Mouse (Mus musculus) forebrain, embryonic 14.5 days (tissue): ENCODE measurements around the gene Cfap44. TPM values are rescaled to one million over a fixed set of nuclear protein-coding genes. Genes with fewer than 3 reads are reported as not detected.

Experiments
- ATAC-seq: fragments of 200-750 bp; cut with Nextera tagmentation; 2 replicates; pipeline ENCODE4 v1.8.0; 2017; ENCODE audit warnings: mild to moderate bottlenecking, moderate library complexity
- DNase-seq: peaks from one replicate; pipeline ENCODE4 v3.0.0-alpha.2; 2015; ENCODE audit warnings: low spot score
- H3K27ac ChIP-seq: fragments of 300-500 bp; sonication (generic); 2 replicates; pipeline ENCODE4 v1.5.1; 2014; ENCODE audit warnings: low read depth, mild to moderate bottlenecking, control low read depth, low read length, moderate library complexity
- H3K27me3 ChIP-seq: fragments of 300-500 bp; sonication (generic); replicated peaks from 2 replicates; pipeline ENCODE4 v1.6.1; 2014; ENCODE audit warnings: low read length, control low read depth, mixed read lengths; ENCODE audit not compliant: control insufficient read depth, insufficient read depth
- H3K36me3 ChIP-seq: fragments of 300-500 bp; sonication (generic); 2 replicates; pipeline ENCODE4 v1.6.1; 2014; ENCODE audit warnings: low read length, control low read depth; ENCODE audit not compliant: control insufficient read depth, insufficient read depth
- H3K4me1 ChIP-seq: fragments of 300-500 bp; sonication (generic); 2 replicates; pipeline ENCODE4 v1.6.1; 2014; ENCODE audit warnings: antibody characterized with exemption, low read length, control low read depth; ENCODE audit not compliant: control insufficient read depth, insufficient read depth
- H3K4me2 ChIP-seq: fragments of 300-500 bp; sonication (generic); 2 replicates; pipeline ENCODE4 v1.6.1; 2014; ENCODE audit warnings: mild to moderate bottlenecking, control low read depth, low read length
- H3K4me3 ChIP-seq: fragments of 300-500 bp; sonication (generic); 2 replicates; pipeline ENCODE4 v1.5.1; 2014; ENCODE audit warnings: low read depth, low read length, control low read depth
- H3K9ac ChIP-seq: fragments of 300-500 bp; sonication (generic); 2 replicates; pipeline ENCODE4 v1.6.1; 2014; ENCODE audit warnings: mild to moderate bottlenecking, low read length, control low read depth, moderate library complexity
- H3K9me3 ChIP-seq: fragments of 300-500 bp; sonication (generic); replicated peaks from 2 replicates; pipeline ENCODE4 v1.6.1; 2016; ENCODE audit warnings: low read length, control low read depth, mixed read lengths; ENCODE audit not compliant: control insufficient read depth
- WGBS: fragments of 180-500 bp; shearing (Covaris S2); extraction: QIAGEN DNeasy Blood & Tissue Kit; methylation state at CpG from one replicate; pipeline ENCODE4 v1.1.7; 2014; 5-methylcytosine and 5-hydroxymethylcytosine counted together
- polyA plus RNA-seq: library from polyadenylated mRNA; unstranded; fragments of >200 nt; fragmentation: Nextera tagmentation; extraction: Ambion mirVana; gene quantifications from 2 replicates; pipeline ENCODE4 v1.2.1, GENCODE M21; 2014

Gene Cfap44
- polyA plus RNA-seq, 1 experiment from 2014 or later, result 2.4 TPM

DNA sequence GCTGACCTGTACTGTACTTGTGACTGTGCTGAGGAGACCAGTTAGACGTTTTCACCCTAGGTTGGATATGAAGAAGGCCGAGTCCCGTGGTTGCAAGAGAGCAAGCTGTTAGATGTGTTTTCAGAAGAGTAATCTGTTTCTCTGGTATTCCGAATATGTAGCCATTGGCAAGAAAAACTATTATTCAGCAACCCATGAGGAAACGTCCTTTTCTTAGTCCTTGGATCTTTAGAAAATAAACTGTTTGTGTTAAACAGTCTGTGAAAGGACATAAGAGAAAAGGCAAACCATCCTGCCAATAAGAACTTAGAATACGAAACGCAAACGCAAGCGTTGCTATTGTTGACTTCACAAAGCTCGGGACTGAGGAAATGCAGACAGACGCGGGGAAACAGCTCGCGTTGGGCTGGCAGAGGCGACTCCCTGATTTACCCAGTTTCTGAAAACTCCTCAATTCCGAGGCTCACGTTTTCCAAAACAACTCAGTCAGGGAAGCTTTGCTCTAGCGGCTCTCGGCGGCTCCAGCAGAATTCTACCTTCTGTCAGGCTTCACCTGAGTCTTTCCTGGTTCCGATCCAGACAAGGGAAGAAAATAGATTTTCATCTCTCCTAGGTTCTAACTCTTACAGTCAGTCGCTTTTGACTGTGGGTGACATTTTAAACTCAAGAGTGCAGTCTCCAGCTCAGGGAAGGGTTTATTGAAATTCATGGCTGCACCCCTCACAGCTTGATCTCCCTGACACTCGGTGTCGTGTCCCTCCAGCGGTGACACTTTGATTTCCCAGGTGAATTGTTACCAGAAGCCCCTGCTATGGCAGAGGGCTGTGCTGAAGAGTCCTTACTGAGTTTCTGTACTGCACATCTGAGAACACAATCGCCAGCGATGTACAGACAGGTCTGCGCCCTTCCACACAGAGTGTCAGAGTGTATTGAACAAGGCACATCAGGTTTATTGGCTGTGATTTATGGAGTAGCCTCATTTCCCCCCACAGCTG lies 87.3 kb downstream of the Cfap44 start:
- H3K4me3 ChIP-seq, result no peak overlapping the region
- no peak for DNase-seq
- peak overlapping the region; percentile 33; the same call in 1 of the 2 replicates for H3K27ac ChIP-seq
- peaks cover 5% of the 10 kb centered on the region; the same call in 1 of the 2 replicates for H3K4me1 ChIP-seq
- H3K36me3 ChIP-seq, result peaks cover 23% of the 10 kb centered on the region
- H3K27me3 ChIP-seq, result no peaks in the 10 kb centered on the region
- peak overlapping the region; percentile 5; the same call in 1 of the 2 replicates for H3K9ac ChIP-seq
- no peak overlapping the region for H3K4me2 ChIP-seq
- no peak for ATAC-seq
- no peaks in the 10 kb centered on the region for H3K9me3 ChIP-seq
- WGBS, result 41% methylated on average over 28 of the region's 28 CpGs

- WGBS, result 5% methylated on average over 7 of the region's 7 CpGs
- H3K36me3 ChIP-seq, result peaks cover 43% of the 10 kb centered on the region
- peaks cover 5% of the 10 kb centered on the region; the same call in 1 of the 2 replicates for H3K4me1 ChIP-seq
- H3K9me3 ChIP-seq, result no peaks in the 10 kb centered on the region
- no peak overlapping the region for H3K27ac ChIP-seq
- H3K9ac ChIP-seq, result no peak overlapping the region
- no peak overlapping the region for H3K4me2 ChIP-seq
- H3K27me3 ChIP-seq, result no peaks in the 10 kb centered on the region
- H3K4me3 ChIP-seq, result no peak overlapping the region
- DNase-seq, result peak; percentile 91
- peak; percentile 60 for ATAC-seq
Measured at GRCm38 (mm10) chr16:44484079-44484478, 89.5 kb downstream of the Cfap44 start.

GRCm38 (mm10) chr16:44484831-44485230 lies 90.2 kb downstream of the Cfap44 start:
- H3K27ac ChIP-seq, result no peak overlapping the region

DNA sequence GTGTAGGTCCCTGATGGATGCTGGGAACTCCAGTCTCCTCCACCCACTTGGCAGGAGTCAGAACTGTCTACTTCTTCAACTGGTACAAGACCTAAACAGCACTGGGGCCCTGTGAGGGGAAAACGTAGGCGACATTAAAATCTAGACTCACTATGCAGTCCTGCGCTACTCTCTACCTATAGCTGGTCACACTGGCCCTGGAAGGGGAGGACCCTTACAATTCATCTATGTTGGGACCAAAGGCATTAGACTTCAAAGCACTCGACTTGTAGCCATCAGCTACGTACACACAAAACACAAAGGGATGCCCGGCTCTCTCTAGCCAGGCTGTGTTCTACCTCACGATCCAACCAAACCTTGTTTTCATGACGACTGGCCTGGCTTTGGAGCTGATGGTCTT lies 91.1 kb downstream of the Cfap44 start:
- H3K4me3 ChIP-seq, result no peak overlapping the region
- H3K27me3 ChIP-seq, result no peaks in the 10 kb centered on the region
- H3K4me2 ChIP-seq, result no peak overlapping the region
- no peak overlapping the region for H3K9ac ChIP-seq
- ATAC-seq (no peak), DNase-seq (no peak)
- H3K36me3 ChIP-seq, result peaks cover 59% of the 10 kb centered on the region
- H3K4me1 ChIP-seq, result peaks cover 5% of the 10 kb centered on the region; the same call in 1 of the 2 replicates
- 51% methylated on average over 8 of the region's 8 CpGs for WGBS
- H3K27ac ChIP-seq, result peak overlapping the region; percentile 44; the same call in 1 of the 2 replicates
- no peaks in the 10 kb centered on the region for H3K9me3 ChIP-seq

More at GRCm38 (mm10) chr16:44484831-44485230, 90.2 kb downstream of the Cfap44 start:
- ATAC-seq (no peak), DNase-seq (no peak)
- H3K4me2 ChIP-seq, result no peak overlapping the region
- no peak overlapping the region for H3K4me3 ChIP-seq
- H3K4me1 ChIP-seq, result peaks cover 5% of the 10 kb centered on the region; the same call in 1 of the 2 replicates
- H3K36me3 ChIP-seq, result peaks cover 51% of the 10 kb centered on the region
- H3K9me3 ChIP-seq, result no peaks in the 10 kb centered on the region
- H3K9ac ChIP-seq, result no peak overlapping the region
- 77% methylated on average over 10 of the region's 10 CpGs for WGBS
- no peaks in the 10 kb centered on the region for H3K27me3 ChIP-seq

- 77% methylated on average over 9 of the region's 9 CpGs for WGBS
- no peak for DNase-seq
Measured at GRCm38 (mm10) chr16:44486612-44487011, 92.0 kb downstream of the Cfap44 start.

GRCm38 (mm10) chr16:44487194-44487593 lies 92.6 kb downstream of the Cfap44 start:
- ATAC-seq, result no peak
- DNase-seq, result no peak
- Histone ChIP-seq H3K9me3 (no peaks in the 10 kb centered on the region), H3K9ac (no peak overlapping the region), H3K4me1 (peaks cover 2% of the 10 kb centered on the region; the same call in 1 of the 2 replicates), H3K4me2 (no peak overlapping the region), H3K27me3 (no peaks in the 10 kb centered on the region), H3K27ac (0 out of 2 replicates have a peak overlapping the region, but pooled peaks have one; percentile 44), H3K4me3 (no peak overlapping the region), H3K36me3 (peaks cover 75% of the 10 kb centered on the region)
- WGBS, result 66% methylated on average over 13 of the region's 13 CpGs

More at GRCm38 (mm10) chr16:44486612-44487011, 92.0 kb downstream of the Cfap44 start:
- Histone ChIP-seq H3K4me2 (no peak overlapping the region), H3K4me1 (peaks cover 5% of the 10 kb centered on the region; the same call in 1 of the 2 replicates), H3K27me3 (no peaks in the 10 kb centered on the region), H3K27ac (peak overlapping the region; percentile 44; the same call in 1 of the 2 replicates), H3K36me3 (peaks cover 69% of the 10 kb centered on the region), H3K4me3 (no peak overlapping the region), H3K9ac (no peak overlapping the region), H3K9me3 (no peaks in the 10 kb centered on the region)
- ATAC-seq, result no peak

DNA sequence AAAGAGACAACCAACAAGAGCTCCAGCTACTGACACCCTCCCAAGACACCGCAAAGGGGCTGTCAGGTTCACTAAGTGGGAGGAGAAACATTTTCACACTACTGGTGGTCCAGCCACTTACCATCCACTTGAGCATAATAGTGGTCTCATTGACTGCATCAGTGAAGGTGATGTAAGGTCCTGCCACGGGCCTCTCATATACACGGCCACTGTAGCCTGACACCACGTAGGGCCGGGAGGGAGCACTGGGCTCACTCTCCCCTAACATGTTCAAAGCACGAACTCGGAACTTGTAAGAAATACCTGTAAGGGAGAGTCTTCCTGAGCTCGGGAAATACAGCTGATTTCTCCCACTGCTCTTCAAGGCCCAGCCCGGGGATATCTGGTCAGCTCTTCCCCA lies 96.5 kb downstream of the Cfap44 start:
- ATAC-seq, result no peak
- H3K36me3 ChIP-seq, result peaks cover 83% of the 10 kb centered on the region
- 90% methylated on average over 9 of the region's 9 CpGs for whole genome bisulfite sequencing

GRCm38 (mm10) chr16:44492151-44492550 lies 97.6 kb downstream of the Cfap44 start:
- ATAC-seq, result no peak
- Histone ChIP-seq H3K27ac (no peak overlapping the region), H3K9me3 (no peaks in the 10 kb centered on the region), H3K4me3 (no peak overlapping the region), H3K27me3 (no peaks in the 10 kb centered on the region), H3K4me1 (peaks cover 23% of the 10 kb centered on the region; the same call in 1 of the 2 replicates), H3K36me3 (peaks cover 79% of the 10 kb centered on the region), H3K4me2 (no peak overlapping the region), H3K9ac (no peak overlapping the region)
- no peak for DNase-seq
- 90% methylated on average over 6 of the region's 6 CpGs for WGBS

More for the DNA sequence above, 96.5 kb downstream of the Cfap44 start:
- Histone ChIP-seq H3K4me3 (no peak overlapping the region), H3K27ac (no peak overlapping the region), H3K4me2 (no peak overlapping the region), H3K4me1 (peaks cover 25% of the 10 kb centered on the region; the same call in 1 of the 2 replicates), H3K9ac (no peak overlapping the region), H3K9me3 (no peaks in the 10 kb centered on the region), H3K27me3 (no peaks in the 10 kb centered on the region)
- no peak for DNase-seq
